Mouse (Mus musculus) 3134 (cell line): Measurements from ENCODE around the gene Bend5.

Experiments
- DNase-seq: peaks from one replicate; pipeline ENCODE4 v3.0.0-alpha.2; 2011; ENCODE audit warnings: low spot score; ENCODE audit not compliant: insufficient read length; ENCODE audit errors: extremely low read depth

Gene Bend5

DNA sequence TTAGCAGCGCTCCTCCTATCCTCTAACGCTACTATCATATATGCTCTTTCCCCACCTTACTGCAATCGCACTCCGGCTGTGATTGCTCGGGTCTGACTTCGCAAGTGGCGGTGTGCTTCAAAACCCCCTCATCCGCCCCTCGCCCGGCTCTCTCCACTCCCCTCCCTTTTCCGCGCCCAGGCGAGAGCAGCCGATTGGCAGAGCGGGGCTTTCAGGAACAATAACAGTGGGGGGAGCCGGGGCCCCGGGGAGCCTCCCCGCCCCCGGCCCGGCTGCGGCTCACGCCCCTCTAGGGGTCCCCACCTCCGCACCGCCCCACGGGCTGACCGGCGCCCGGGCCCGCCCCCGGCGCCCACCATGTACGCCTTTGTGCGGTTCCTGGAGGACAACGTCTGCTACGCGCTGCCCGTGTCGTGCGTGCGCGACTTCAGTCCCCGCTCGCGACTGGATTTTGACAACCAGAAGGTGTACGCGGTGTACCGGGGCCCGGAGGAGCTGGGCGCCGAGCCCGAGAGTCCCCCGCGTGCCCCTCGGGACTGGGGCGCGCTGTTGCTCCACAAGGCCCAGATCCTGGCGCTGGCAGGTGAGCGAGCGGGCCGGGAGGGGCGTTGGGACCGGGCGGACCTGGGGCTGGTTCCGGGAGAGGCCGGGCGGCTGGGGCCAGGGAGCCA lies at the start of gene Bend5:
TSS of gene Bend5 (plus strand) at position 189 of the 671 bp plus-strand sequence.
- DNase-seq = no peak

- DNase-seq = no peak
Measured at GRCm38 (mm10) chr4:111367771-111368170, 47.0 kb upstream of the Bend5 start.

DNA sequence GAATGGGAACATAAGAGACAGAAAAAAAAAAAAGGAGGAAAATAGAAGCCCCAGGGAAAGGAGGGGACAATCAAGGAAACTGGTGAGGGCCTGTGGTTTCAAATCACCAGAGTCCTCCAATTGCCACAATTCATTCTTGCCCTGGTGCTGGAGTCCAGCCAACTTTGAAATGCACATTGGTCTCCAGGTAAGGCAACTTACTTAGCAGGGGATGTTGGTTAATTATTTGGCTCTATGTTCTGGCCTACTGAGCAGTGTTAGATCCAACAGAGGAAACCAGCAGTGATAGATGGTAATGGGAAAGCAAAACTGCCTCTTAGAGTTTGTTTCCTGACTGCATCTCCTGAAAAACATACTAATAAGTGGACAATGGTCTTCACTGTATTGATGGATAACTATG lies 37.6 kb upstream of the Bend5 start:
- no peak for DNase-seq

DNA sequence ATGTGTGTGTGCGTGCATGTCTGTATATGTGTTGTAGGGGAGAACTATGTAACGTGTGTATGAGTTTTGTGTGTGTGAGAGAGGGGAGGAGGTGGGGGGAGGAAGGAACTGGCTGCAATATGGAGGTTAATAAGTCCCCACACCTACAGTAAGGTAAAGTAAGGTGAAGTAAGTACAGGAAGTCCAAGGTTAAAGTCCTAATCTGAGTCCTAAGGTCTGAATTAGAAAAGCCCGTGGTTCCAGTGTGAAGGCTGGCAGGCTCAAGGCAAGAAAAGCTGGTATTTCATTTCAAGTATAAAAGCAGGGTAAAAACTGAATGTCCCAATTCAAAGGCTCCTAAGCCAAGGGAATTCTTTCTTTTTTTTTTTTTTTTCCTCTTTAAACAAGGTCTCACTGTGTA lies 36.7 kb upstream of the Bend5 start:
- no peak for DNase-seq

GRCm38 (mm10) chr4:111383101-111383500 lies 31.7 kb upstream of the Bend5 start:
- DNase-seq = no peak

GRCm38 (mm10) chr4:111390736-111391135 lies 24.1 kb upstream of the Bend5 start:
- no peak for DNase-seq

GRCm38 (mm10) chr4:111399784-111400183 lies 15.0 kb upstream of the Bend5 start:
- DNase-seq = no peak

GRCm38 (mm10) chr4:111400676-111401075 lies 14.1 kb upstream of the Bend5 start:
- DNase-seq = no peak

DNA sequence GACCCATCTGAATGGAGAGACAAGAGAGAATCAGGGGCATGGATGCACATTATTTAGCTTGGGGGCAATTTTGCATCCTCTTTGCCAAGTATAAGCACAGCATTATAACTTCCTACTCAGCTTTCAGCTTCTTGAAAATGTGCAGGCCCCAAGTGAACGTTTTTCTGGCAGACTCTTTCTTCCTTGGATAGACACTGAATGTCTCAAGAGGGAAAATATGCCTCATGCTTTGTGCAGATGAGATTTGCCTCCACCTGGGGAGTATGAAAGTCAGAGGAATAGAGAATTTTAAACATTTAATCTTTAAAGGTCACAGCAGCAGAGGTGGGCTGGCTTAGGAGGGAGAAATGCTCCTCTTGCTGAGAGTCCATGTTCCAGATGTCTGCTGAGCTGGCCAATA lies 11.6 kb upstream of the Bend5 start:
- DNase-seq = no peak

DNA sequence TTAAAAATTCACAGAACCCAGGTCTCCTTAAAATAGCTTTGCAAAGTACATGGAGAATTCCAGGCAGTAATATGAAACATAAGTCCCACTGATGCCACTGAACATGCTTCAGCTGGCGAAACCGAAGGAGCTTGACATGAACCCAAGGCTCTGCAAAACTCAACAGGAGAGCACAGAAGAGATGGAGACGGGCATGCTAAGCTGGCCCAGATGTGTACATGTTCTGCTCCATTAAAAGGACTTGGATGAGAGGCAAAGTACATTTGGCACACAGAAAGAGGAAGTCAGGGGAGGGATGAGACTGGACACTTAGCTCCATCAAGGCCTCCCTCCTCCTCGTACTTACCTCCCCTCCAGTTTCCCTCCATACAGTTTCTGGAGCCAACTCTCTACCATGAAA lies 4.1 kb upstream of the Bend5 start:
- no peak for DNase-seq

DNA sequence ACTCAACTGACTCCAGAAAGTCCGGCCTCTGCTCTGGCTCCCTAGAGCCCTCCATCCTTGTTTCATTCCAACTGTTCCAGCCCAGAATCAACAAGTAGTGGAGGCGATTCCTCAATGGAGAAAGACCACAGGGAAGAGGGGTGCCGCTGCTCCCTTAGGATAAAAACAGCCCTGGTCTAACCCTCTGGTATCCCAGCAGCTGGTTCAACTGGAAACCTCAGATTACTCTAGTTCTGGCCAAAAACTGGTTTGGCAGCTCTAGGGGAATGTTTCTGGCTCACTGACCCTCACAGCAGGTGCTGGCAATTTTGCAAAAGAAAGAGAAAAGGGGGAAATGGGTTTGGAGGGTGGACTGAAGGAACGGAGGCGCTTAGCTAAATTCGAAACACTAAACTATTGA lies 407 bp upstream of the Bend5 start:
- no peak for DNase-seq

DNA sequence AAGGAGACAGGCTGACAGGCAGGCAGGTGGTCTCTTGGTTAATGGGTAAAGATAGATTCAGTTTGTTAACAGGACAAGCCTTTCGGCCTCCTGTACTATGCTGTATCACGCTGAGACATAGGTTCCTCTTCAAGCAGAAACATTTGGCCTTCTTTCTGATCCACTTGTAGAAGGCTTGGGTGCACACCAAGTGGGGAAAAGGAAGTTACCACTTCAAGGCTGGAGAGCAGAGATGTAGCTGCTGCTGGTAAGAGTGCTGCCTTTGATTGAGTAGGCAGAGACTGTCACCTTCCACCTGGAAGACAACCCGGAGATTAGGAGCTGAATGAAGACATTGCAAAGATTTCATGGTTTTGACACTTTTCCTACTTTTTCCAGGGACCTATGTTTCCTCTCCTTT lies 1.3 kb downstream of the Bend5 start:
- no peak for DNase-seq

DNA sequence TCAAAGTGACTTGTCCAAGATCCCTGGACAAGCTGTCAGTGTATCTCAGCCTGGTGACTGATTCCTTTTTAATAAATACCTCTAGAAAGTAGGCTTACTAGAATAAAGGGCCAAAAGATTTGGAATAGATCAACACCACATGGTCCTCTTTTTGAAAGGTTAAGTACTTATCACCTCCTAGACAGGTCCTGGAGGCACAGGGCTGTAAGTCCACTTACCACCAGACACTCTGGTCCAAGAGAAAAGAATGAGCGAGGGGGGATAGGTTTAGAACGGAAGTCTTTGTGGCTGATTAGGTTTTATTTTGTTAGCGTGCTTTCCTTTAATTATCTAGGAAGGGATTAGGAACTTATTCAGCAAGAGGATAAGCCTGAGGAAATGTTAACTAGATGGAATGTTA lies 1.7 kb downstream of the Bend5 start:
- DNase-seq = no peak

GRCm38 (mm10) chr4:111417716-111418115 lies 2.9 kb downstream of the Bend5 start:
- no peak for DNase-seq

GRCm38 (mm10) chr4:111419476-111419875 lies 4.7 kb downstream of the Bend5 start:
- DNase-seq = no peak

GRCm38 (mm10) chr4:111420031-111420430 lies 5.2 kb downstream of the Bend5 start:
- no peak for DNase-seq

DNA sequence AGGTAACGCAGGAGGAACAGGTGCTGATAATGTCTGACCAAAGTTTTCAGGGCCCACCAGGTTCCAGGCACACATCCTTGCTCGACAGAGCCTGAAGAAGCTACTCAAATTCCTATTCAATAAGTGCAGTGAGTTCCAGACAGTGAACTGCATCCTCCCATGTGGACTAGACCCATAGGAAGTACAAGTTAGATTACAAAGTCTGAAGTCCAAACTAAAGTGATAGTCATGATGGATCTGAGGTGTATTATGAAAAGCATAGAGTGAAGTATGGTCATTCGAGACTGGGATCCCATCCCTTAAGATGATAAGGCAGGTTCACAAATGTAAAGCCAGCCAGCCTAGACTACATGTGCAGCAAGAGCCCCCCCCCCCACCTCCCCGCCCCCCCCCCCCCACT lies 6.1 kb downstream of the Bend5 start:
- DNase-seq = no peak

DNA sequence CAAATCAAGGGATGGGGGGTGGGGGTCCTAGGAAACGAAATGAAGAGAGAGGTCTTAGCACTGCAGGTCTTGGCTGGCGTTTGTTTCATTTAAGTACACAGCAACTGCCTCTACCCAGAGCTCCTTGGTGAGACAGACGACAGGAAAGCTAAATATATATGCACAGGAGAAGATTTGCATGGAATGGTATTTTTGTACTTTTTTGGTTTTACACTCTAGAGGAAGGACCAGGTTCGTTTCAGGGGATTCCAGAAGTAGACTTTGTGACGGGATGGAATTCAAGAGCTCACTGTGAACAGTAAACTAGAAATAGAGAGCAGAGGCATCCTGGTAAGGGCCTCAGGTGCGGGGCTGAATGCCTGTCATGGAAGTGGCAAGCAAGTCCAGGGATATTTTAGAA lies 7.0 kb downstream of the Bend5 start:
- DNase-seq = no peak

DNA sequence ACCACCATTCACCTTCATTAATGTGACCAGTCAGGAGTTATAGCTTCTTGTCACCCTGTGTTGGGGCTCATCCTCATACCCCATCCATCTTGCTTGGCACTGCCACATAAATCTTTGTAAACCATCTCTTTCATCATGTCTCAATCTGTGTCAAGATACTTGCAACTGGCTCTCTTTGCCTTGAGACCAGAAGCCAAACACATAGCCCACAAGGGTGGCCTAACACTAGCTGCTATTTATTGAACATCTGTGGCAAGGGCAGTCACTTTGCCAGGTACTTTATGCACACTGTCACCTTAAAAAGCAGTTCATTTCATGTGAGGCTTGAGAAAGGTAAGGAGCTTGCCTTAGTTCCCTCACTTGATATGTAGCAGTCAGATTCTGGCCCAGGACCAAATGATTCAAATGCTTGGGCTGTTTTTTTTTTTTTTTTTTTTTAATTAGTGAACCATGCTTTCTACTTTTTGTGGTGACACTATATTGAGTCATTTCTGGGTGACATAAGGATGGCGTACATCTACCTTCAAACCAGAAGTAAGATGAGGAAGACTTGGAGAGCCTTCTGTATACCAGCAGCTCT lies 9.7 kb downstream of the Bend5 start:
- no peak for DNase-seq

- DNase-seq = peak; percentile 24
Measured at GRCm38 (mm10) chr4:111425170-111425569, 10.4 kb downstream of the Bend5 start.

- DNase-seq = no peak
Measured at GRCm38 (mm10) chr4:111431186-111431585, 16.4 kb downstream of the Bend5 start.

DNA sequence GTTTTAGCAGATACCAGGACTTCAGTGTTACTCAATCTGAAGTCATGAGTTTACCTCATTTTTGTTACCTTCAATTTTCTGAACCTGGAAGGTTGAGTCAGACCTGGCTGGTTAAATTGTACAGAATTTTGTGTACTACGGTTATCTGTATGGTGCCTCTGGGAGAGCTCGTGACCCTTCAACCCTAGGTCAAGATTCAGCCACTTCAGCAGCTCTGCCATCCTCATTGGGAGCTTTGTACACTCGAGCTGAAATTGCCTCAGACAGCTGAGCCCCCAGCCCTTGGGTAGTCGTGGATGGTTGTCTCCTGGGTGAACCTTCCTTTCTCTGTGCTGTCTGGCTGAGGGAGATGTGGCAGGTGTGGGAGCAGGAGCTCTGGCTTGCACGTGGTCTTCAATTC lies 17.2 kb downstream of the Bend5 start:
- no peak for DNase-seq

- no peak for DNase-seq
Measured at GRCm38 (mm10) chr4:111432417-111432816, 17.6 kb downstream of the Bend5 start.
